Mouse (Mus musculus) bone marrow macrophage, adult 2 months (primary cell): ENCODE measurements around the gene Nlgn3.

Experiments used
- CTCF ChIP-seq: IDR thresholded peaks from 2 replicates; pipeline ENCODE4 v1.5.1; 2012; ENCODE audit warnings: low read depth, mild to moderate bottlenecking, low read length, moderate library complexity
- POLR2A ChIP-seq: IDR thresholded peaks from 2 replicates; pipeline ENCODE4 v1.6.1; 2012; ENCODE audit warnings: mild to moderate bottlenecking, low read depth, low read length, borderline replicate concordance

GRCm38 (mm10) chrX:101301654-101302053 lies 2.7 kb downstream of the Nlgn3 start:
- no peak for TF ChIP-seq POLR2A
- no peak for TF ChIP-seq CTCF
